Mouse (Mus musculus): ENCODE data around the gene Inpp5a.

The Inpp5a gene

GRCm38 (mm10) chr7:139476700-139477099, 87.8 kb downstream of the Inpp5a start:
- DNase-seq (ENCODE audit: low spot score in 2 of 2) = no peak

GRCm38 (mm10) chr7:139477748-139478147, 88.8 kb downstream of the Inpp5a start:
- DNase-seq (ENCODE audit: low spot score in 2 of 2) = no peak

GRCm38 (mm10) chr7:139479077-139479476, 90.2 kb downstream of the Inpp5a start:
- DNase-seq (ENCODE audit: low spot score in 2 of 2) = no peak

GRCm38 (mm10) chr7:139479626-139480025, 90.7 kb downstream of the Inpp5a start:
- DNase-seq (ENCODE audit: low spot score in 2 of 2) = no peak

GRCm38 (mm10) chr7:139484206-139484955, 95.5 kb downstream of the Inpp5a start:
- DNase-seq (ENCODE audit: low spot score in 2 of 2) = peak in 1 of 2 experiments; percentile 28

GRCm38 (mm10) chr7:139489721-139490211, 100.9 kb downstream of the Inpp5a start:
- no peak for DNase-seq (ENCODE audit: low spot score in 2 of 2)

GRCm38 (mm10) chr7:139492351-139492750, 103.4 kb downstream of the Inpp5a start:
- no peak for DNase-seq (ENCODE audit: low spot score in 2 of 2)

- no peak for DNase-seq (ENCODE audit: low spot score in 2 of 2)
These were observed 104.0 kb downstream of the Inpp5a start for GRCm38 (mm10) chr7:139492946-139493345.

GRCm38 (mm10) chr7:139495791-139496190, 106.9 kb downstream of the Inpp5a start:
- no peak for DNase-seq (ENCODE audit: low spot score in 2 of 2)

GRCm38 (mm10) chr7:139498038-139498625, 109.2 kb downstream of the Inpp5a start:
- no peak for DNase-seq (ENCODE audit: low spot score in 2 of 2)

GRCm38 (mm10) chr7:139504064-139504463, 115.2 kb downstream of the Inpp5a start:
- DNase-seq (ENCODE audit: low spot score in 2 of 2) = no peak

GRCm38 (mm10) chr7:139506677-139507412, 117.9 kb downstream of the Inpp5a start:
- DNase-seq (ENCODE audit: low spot score in 2 of 2) = no peak

- no peak for DNase-seq (ENCODE audit: low spot score in 2 of 2)
These were observed 120.0 kb downstream of the Inpp5a start for GRCm38 (mm10) chr7:139508938-139509337.

- DNase-seq (ENCODE audit: low spot score in 2 of 2) = no peak
These were observed 127.2 kb downstream of the Inpp5a start for GRCm38 (mm10) chr7:139515959-139516660.

GRCm38 (mm10) chr7:139516661-139517016, 127.7 kb downstream of the Inpp5a start:
- DNase-seq (ENCODE audit: low spot score in 2 of 2) = no peak

GRCm38 (mm10) chr7:139518352-139518751, 129.4 kb downstream of the Inpp5a start:
- DNase-seq (ENCODE audit: low spot score in 2 of 2) = no peak

- DNase-seq (ENCODE audit: low spot score in 2 of 2) = no peak
These were observed 139.6 kb downstream of the Inpp5a start for GRCm38 (mm10) chr7:139528309-139529076.

- DNase-seq (ENCODE audit: low spot score in 2 of 2) = no peak
These were observed 140.3 kb downstream of the Inpp5a start for GRCm38 (mm10) chr7:139529208-139529607.

GRCm38 (mm10) chr7:139530591-139531427, 141.9 kb downstream of the Inpp5a start:
- DNase-seq (ENCODE audit: low spot score in 2 of 2) = no peak

GRCm38 (mm10) chr7:139531428-139531801, 142.5 kb downstream of the Inpp5a start:
- no peak for DNase-seq (ENCODE audit: low spot score in 2 of 2)

All from spleen, postnatal 10 days (tissue).